Comparison of ENCODE assay signal across 9 mouse cellular contexts in the genomic region with DNA sequence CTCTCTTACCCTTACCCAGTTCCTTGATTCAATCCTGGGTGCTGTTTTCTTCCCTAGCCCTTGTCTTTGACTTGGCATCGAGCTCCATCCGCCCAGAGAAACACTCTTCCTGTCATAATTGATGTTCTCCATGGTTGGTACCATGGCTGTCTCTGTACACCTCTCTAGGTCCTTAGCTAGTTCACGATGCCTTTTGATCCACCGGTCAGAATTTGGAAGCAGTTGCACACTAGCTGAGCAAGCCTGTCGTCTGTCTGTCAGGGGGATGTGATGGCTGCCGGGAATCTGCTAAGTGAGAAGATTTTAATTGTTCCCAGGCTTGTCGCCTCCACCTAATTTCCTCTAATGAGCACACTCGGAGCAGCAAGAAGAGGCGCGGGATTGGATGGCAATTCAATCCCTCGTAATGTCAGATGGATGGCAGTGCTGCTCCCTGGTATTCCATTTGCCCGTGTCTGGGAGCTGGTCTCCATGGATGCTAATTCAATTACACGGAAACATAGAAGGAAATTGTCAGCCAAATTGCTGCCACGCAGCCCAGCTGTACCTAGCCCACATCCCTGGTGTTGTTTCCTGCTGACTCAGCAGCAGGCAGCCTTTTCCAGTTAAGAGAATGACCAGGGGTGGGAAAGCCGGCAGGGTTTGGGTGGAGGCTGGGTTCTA. TPM values are rescaled to one million over a fixed set of nuclear protein-coding genes. Genes with fewer than 3 reads are reported as not detected.
DNase-seq lines count a peak whose midpoint lies in the region; ATAC-seq lines count a peak whose summit lies in the region.
"Had no signal": no experiment of that assay in that cellular context is flagged by ENCODE, and none has a peak within 500 bp of the region (broad histone marks: within the 10 kb centered on the region; RNA-seq: fewer than 3 reads in every experiment).

No protein-coding gene starts in this region.

- peak overlapping the region; percentile 58 for H3K27ac ChIP-seq in forebrain, embryonic 16.5 days (ENCODE audit: low read length)

- no peak overlapping the region for H3K4me3 ChIP-seq in forebrain, embryonic 16.5 days (replicated peaks; ENCODE audit: low read length)

- H3K9ac ChIP-seq in forebrain, embryonic 16.5 days (replicated peaks; ENCODE audit: low read depth, low read length) = no peak overlapping the region

- no peaks in the 10 kb centered on the region for H3K36me3 ChIP-seq in forebrain, embryonic 16.5 days (ENCODE audit: control insufficient read depth, insufficient read depth)

- intact Hi-C loops in left cerebral cortex, postnatal 14 days (cut with DNase I) = no loop called here

- peaks cover 2% of the 10 kb centered on the region; the same call in 1 of the 2 replicates for H3K27me3 ChIP-seq in forebrain, embryonic 16.5 days (replicated peaks; ENCODE audit: control insufficient read depth, insufficient read depth, low read length)

- H3K9me3 ChIP-seq in forebrain, embryonic 16.5 days (ENCODE audit: control insufficient read depth, low read length) = no peaks in the 10 kb centered on the region; the same call in 1 of the 2 replicates

- H3K4me2 ChIP-seq in forebrain, embryonic 16.5 days (ENCODE audit: low read length) = peak overlapping the region; percentile 25

- ATAC-seq in forebrain, embryonic 16.5 days = peak; percentile 93
- no peak for ATAC-seq in monocyte, adult 5-6 weeks (replicated peaks; ENCODE audit: insufficient number of reproducible peaks, low FRiP score, low TSS enrichment, poor library complexity, severe bottlenecking)

- peak; percentile 32 to 49 for DNase-seq in adrenal gland, adult (ENCODE audit: inconsistent age in 2 of 2, low spot score in 1 of 2)
- no peak for DNase-seq in adrenal gland, adult 18-20 months (ENCODE audit: low spot score in 2 of 2)
- DNase-seq in left cerebral cortex, postnatal 14 days (ENCODE audit: low spot score in 2 of 2) = peak; percentile 30 to 50
- DNase-seq in retina, postnatal 7 days (ENCODE audit: low read depth, low spot score) = peak; percentile 36
- no peak for DNase-seq in ovary, postnatal 14 days (ENCODE audit: low spot score)
- DNase-seq in gastrocnemius, postnatal 10 days = no peak

- WGBS in forebrain, embryonic 16.5 days = 12% methylated on average over 15 of the region's 15 CpGs

- peaks cover 16% of the 10 kb centered on the region for H3K4me1 ChIP-seq in forebrain, embryonic 16.5 days (replicated peaks; ENCODE audit: control insufficient read depth, insufficient read depth, low read length)

RNA-seq across cellular contexts. Expression of gene Ccdc60, which starts 33.7 kb away (rescaled TPM):
- total RNA-seq in adrenal gland, adult 18-20 months (2021) = not detected
- 0.78 and 0.92 TPM in 2 replicates for polyA plus RNA-seq in forebrain, embryonic 16.5 days (2015; fragmentation: Nextera tagmentation; extraction: Ambion mirVana)
- under 1 TPM; 0.26 to 0.30 TPM for total RNA-seq in left cerebral cortex, postnatal 14 days (2021)
- total RNA-seq in monocyte, adult 5-6 weeks (2017) = 0.11 to 0.29 TPM in 2 of 3 replicates, not detected in the other
- not detected for total RNA-seq in gastrocnemius, postnatal 10 days (2021)
- total RNA-seq: liver, adult 2 months had no signal
- polyA plus RNA-seq: liver, adult 2 months had no signal

Comparison
In these comparisons a context has a peak if more than half of its experiments do, and no peak if none do; other contexts are left out.
1. DNase-seq: peak in adrenal gland, adult (2 of 2), left cerebral cortex, postnatal 14 days (2 of 2) and retina, postnatal 7 days (single experiment); none in adrenal gland, adult 18-20 months (0 of 2), ovary, postnatal 14 days (single experiment) and gastrocnemius, postnatal 10 days (single experiment).